Mouse (Mus musculus) MEL (cell line): Measurements from ENCODE around the gene Ddit4l.

Experiments used
- CTCF ChIP-seq, 3 experiments: IDR thresholded peaks in 2 of 3; conservative IDR thresholded peaks in 1 of 3; 2 replicates each; pipeline ENCODE4 v1.5.1; 2011 to 2012; ENCODE audit warnings: low read length in 3 of 3, low read depth in 2 of 3, mild to moderate bottlenecking in 2 of 3, improper control_type of control experiment in 1 of 3, inconsistent platforms in 1 of 3, mixed read lengths in 1 of 3, moderate library complexity in 1 of 3; ENCODE audit not compliant: control insufficient read depth in 1 of 3, insufficient read depth in 1 of 3, poor library complexity in 1 of 3, severe bottlenecking in 1 of 3
- EP300 ChIP-seq, 2 experiments: IDR thresholded peaks; 2 replicates each; pipeline ENCODE4 v1.6.1; 2011; ENCODE audit warnings: improper control_type of control experiment in 2 of 2, low read length in 2 of 2, low read depth in 1 of 2, mild to moderate bottlenecking in 1 of 2
- ETS1 ChIP-seq: IDR thresholded peaks from 2 replicates; pipeline ENCODE4 v1.6.1; 2012; ENCODE audit warnings: low read depth, mild to moderate bottlenecking, inconsistent platforms, low read length, improper control_type of control experiment, moderate library complexity
- MAFK ChIP-seq: IDR thresholded peaks from 2 replicates; pipeline ENCODE4 v1.6.1; 2011; ENCODE audit warnings: low read depth, mild to moderate bottlenecking, low read length, improper control_type of control experiment, borderline replicate concordance
- POLR2A ChIP-seq, 2 experiments: IDR thresholded peaks; 2 replicates each; pipeline ENCODE4 v1.6.1; 2011 to 2012; ENCODE audit warnings: low read length in 2 of 2, mild to moderate bottlenecking in 2 of 2, control low read depth in 1 of 2, improper control_type of control experiment in 1 of 2, low read depth in 1 of 2, moderate library complexity in 1 of 2; ENCODE audit not compliant: control insufficient read depth in 1 of 2, insufficient read depth in 1 of 2, poor library complexity in 1 of 2
- POLR2AphosphoS5 ChIP-seq: IDR thresholded peaks from 2 replicates; pipeline ENCODE4 v1.6.1; 2012; ENCODE audit warnings: low read depth, borderline replicate concordance, mild to moderate bottlenecking, inconsistent platforms, low read length, moderate library complexity, mixed read lengths
- ZC3H11A ChIP-seq: IDR thresholded peaks from 2 replicates; pipeline ENCODE4 v1.6.1; 2012; ENCODE audit warnings: low read depth, mild to moderate bottlenecking, inconsistent platforms, low read length, improper control_type of control experiment

DNA sequence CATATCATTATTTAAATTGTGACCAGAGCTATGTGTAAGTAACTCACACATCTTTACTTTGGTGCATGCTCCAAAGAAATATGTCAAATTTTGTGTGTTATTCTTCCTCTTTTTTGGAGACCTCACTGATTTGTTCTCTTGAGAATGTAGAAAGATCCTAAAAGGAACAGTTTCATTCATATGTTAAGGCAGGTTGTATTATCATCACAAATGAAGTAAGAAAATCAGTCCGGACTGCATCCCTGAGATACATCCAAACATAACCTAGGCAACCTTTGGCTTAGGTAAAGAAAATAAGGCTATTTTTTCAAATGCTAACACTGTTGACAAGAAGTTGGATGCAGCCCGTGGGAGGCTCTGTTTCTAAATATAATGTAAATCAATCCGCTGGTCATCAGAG lies 21.2 kb downstream of the Ddit4l start:
- TF ChIP-seq POLR2A (IDR thresholded peaks at IDR 0.05; ENCODE audit: control insufficient read depth in 1 of 2, insufficient read depth in 1 of 2, low read depth in 1 of 2, low read length in 2 of 2, poor library complexity in 1 of 2) (no peak), MAFK (no peak), ZC3H11A (no peak), EP300 (IDR thresholded peaks at IDR 0.05; ENCODE audit: low read depth in 1 of 2, low read length in 2 of 2) (no peak), POLR2AphosphoS5 (no peak), CTCF (IDR thresholded peaks at IDR 0.05 in 2 of 3, conservative IDR thresholded peaks at IDR 0.05 in 1 of 3; ENCODE audit: control insufficient read depth in 1 of 3, insufficient read depth in 1 of 3, low read depth in 2 of 3, low read length in 3 of 3, poor library complexity in 1 of 3, severe bottlenecking in 1 of 3) (no peak), ETS1 (no peak)
